Mouse (Mus musculus) ovary, postnatal 14 days (tissue): ENCODE results near the gene Arhgap10.
A peak's percentile ranks its signal among the peaks of the same experiment; 100 is the strongest.

Experiments used
- DNase-seq: peaks from one replicate; pipeline ENCODE4 v3.0.0; 2022; ENCODE audit warnings: low spot score

Arhgap10 gene

GRCm38 (mm10) chr8:77486749-77487148 lies 31.0 kb downstream of the Arhgap10 start:
- no peak for DNase-seq

DNA sequence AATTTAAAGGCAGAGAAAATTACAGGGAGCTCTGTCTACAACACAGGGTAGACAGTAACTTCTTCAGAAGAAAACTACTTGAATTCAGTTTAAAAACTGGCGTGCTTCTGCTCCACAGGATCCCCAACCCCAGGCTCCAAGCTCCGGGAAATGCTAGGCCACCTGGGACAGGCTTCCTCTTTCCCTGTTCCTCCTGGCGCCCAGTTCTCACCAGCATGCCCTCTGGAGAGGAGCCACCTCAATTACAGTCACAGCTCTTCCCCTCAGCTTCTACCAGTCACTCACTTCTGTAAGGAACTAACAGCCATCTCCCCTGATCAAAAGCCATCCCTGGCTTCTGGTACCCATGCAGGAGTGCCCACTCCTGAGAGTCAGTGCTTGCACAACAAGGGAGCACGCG lies 32.9 kb downstream of the Arhgap10 start:
- no peak for DNase-seq

DNA sequence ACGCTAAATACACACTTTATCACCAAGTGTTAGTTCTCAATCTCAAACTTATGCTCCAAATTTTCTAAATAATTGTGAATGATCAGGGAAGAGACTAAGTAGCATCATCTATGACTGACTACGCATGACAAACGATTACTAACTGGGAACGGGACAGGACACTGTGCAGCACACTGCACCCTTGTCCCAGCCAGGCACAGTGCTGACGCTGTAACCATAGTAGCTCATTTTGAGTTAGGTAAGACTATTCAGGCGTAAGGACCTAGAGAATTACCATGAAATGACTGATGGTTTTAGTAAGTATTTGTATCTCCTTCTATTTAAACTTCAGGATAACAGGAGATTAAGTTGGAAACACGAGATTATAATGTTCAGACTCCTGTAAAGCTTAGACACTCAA lies 33.5 kb downstream of the Arhgap10 start:
- no peak for DNase-seq

DNA sequence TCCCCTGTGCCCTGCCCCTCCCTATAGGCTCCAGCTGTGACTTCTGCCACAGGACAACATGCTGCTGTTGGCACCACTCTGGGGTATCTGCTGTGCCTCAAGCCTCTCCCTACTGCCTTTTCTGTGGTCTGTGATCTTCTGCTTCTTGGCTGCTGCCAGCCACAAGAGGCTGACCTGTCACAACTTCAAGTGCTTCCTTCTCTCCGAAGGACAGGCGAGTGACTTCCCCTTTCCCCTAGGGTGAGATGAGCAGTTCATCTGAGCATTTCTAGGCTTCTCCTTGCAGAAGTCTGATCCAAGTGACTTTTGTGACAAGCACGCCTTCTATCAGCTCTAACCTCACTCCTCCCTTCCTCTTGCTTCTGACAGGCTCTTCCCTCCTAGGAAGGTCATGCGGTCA lies 34.1 kb downstream of the Arhgap10 start:
- no peak for DNase-seq

- no peak for DNase-seq
Observed at GRCm38 (mm10) chr8:77481791-77482190, 36.0 kb downstream of the Arhgap10 start.

DNA sequence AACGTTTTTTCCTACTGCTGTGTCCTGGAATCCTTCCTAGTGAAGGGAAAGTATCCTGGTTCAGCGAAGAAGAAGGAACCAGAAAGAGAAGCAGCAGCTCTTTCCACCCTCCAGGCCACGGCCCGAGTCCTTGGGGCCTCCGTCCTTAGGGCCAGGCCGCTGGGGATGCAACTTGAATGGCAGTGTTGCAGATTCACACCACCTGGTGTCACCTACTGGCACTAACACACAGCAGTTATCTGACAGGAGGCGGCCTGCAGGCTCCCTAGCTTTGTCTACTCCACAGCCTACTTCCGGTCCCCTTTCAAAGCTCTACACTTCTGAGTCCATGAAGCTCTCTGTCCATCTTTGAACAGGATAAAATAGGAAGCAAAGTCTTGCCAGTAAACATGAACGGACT lies 37.8 kb downstream of the Arhgap10 start:
- no peak for DNase-seq

GRCm38 (mm10) chr8:77478913-77479273 lies 38.9 kb downstream of the Arhgap10 start:
- DNase-seq: no peak

DNA sequence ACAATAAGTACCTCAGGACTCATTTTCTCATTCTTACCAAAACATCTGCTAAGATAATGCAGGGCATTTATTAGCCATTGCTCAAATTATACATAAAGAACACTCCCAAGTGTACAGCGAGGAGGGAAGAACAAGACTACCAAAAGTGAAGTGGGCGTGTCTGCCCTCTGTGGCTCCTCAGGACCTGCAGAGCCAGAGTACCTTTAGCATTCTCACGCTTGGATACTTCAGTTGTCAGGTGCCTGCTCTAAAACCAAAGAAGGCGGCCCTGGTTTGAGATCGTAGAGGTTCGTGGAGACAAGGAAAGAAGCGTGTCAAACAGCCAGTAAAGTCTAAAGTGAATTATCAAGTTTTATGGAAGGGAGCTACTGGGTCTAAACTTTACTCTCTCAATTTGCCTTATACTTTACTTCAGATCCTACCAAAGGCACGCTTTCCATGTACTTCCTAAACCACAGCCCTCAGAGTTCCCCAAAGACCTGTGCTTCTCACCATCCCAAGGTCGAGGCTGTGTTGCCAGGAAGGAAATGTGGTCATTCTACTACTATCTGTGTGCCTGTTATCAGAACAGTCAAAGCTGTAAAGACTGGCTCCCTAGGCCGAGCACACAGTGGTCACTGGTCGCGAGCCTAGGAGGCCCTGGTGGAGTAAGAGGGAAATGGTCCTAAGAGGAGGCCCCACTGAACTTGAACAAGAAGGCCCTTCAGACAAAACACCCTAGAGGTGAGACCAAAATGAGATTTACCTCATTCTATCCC lies 39.4 kb downstream of the Arhgap10 start:
- DNase-seq: no peak

GRCm38 (mm10) chr8:77477684-77478083 lies 40.1 kb downstream of the Arhgap10 start:
- DNase-seq: no peak

DNA sequence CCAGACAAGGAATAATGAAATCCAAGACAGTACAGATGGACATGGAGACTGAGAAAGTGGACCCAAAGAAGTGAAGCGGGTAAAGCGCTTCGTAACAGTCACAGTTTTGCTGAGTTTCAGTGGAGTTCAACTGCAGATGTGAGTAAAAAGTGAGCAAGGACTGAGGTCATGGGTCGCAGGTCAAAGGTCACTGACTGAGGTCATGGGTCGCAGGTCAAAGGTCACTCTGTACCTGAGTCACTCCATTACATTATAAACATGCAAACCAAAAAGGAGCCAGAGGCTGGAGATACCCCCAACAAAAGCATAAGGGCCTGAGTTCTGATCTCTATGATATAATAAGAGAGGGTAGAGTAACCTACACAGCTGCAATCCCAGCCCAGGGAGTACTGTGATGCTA lies 43.1 kb downstream of the Arhgap10 start:
- DNase-seq: no peak

- no peak for DNase-seq
Observed at GRCm38 (mm10) chr8:77473773-77474172, 44.0 kb downstream of the Arhgap10 start.

GRCm38 (mm10) chr8:77473373-77473772 lies 44.4 kb downstream of the Arhgap10 start:
- peak; percentile 50 for DNase-seq

DNA sequence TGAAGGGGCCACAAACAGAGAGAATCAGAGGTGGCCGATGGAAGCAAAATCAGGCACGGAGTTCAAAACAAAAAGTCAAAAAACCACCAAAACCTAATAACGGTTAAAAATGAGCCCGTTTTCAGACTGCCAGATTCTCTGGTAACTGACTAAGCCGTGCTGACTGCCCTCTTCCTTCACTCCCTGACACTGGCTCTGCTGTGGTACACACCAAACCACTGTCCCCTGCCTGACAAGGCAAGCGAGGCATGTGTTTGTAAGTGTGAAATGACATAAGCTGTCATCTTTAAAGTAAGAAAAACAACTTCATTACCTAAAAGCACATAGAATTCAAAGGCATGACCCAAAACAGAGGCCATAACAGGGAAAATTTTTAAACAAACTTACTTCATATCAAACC lies 56.4 kb downstream of the Arhgap10 start:
- no peak for DNase-seq

DNA sequence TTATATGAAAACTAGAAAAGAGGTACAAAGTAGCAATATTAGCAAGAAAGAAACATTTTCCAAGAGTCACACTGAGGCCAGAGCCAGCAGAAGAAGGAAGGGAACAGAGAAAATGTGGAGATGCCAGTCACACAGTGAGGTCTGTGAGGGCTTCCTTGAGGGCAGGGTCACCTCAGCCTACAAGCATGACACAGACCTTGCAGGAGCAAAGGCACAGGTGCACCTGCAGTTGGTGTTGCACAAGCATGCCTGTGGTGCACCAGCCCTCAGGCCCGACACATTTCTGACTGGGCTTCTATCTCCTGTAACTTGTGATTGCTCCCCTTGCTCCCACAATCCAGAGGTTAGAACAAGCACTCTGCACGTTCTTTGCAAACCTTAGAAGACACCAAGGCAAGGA lies 57.4 kb downstream of the Arhgap10 start:
- no peak for DNase-seq

- no peak for DNase-seq
Observed at GRCm38 (mm10) chr8:77459696-77460095, 58.1 kb downstream of the Arhgap10 start.

DNA sequence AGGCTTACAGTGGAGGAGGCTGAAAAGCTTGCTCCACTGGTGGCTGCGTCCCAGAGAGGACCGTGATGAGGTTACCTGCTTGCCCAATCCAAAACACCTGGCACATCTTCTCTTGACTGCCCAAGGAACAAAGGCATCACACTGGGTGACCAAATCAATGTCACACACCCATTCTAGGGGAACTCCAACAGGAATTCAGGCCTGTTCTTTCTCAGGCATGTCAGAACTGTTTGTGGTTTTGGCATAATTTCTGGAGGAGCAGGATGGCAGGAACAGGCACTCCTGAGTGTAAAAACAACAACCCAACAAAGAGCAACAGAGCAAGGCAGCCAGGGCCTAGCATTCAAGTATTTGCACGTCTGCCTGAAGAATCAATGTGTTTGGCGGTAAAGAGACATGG lies 59.2 kb downstream of the Arhgap10 start:
- no peak for DNase-seq

GRCm38 (mm10) chr8:77456263-77456662 lies 61.5 kb downstream of the Arhgap10 start:
- no peak for DNase-seq

GRCm38 (mm10) chr8:77453836-77454235 lies 63.9 kb downstream of the Arhgap10 start:
- no peak for DNase-seq

GRCm38 (mm10) chr8:77451466-77452382 lies 66.0 kb downstream of the Arhgap10 start:
- no peak for DNase-seq

DNA sequence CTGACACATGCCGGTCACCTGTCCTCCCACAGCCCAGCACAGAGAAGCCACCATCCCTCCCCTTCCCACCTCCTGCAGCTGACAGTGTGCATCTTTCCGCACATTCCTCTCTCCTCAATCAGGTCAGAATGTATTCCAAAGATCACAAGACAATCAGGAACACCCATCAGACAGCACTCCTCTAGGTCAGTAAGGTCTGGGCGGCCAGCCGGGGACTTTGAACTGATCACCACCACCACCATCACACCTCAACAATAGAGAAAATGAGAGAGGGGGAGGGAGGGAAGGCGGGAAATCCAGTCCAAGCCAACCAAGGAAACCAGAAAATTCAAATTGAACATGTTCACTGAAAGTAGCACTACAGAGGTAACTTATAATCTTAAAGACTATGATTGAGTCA lies 66.7 kb downstream of the Arhgap10 start:
- no peak for DNase-seq

GRCm38 (mm10) chr8:77446294-77446693 lies 71.5 kb downstream of the Arhgap10 start:
- DNase-seq: no peak

GRCm38 (mm10) chr8:77445642-77446041 lies 72.1 kb downstream of the Arhgap10 start:
- no peak for DNase-seq

DNA sequence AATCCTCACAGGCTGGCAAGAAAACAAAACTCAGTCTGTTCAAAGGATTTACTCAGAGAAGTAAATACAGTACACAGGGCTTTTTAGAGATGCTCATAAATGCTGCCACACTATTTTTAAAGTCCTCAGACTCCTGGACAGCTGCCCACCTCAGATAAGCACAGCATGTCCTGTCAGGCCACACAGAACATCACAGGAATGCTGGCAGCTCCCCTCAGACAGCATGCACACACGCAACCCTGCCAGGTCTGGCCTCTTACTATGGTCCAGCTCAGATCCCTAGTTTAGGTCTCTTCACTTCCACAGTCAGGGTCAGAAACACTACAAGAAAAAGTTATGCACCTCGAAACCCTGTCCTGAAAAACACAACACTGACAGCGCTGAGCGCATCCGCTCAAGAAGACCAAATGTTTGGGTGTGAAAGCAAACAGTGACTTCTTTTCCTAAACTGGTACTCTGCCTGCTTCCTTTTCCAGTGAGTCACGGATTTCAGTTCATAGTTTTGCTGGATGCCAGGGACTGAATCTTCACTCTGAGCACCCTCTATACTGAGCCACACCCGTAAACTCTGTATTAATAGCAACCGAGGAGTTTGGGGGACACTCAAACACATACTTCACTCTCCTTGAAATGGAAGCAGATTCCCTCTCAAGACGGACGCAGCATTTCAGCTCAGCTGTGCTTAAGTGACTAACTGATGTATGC lies 73.4 kb downstream of the Arhgap10 start:
- DNase-seq: no peak
